Mouse (Mus musculus) urinary bladder, adult 2 months (tissue): ENCODE measurements around the gene Hoxd8. TPM values are rescaled to one million over a fixed set of nuclear protein-coding genes. Genes with fewer than 3 reads are reported as not detected.

Experiments
- DNase-seq: peaks from one replicate; pipeline ENCODE4 v3.0.0; 2022; ENCODE audit warnings: low spot score
- polyA plus RNA-seq: library from polyadenylated mRNA; depleted of rRNA; stranded (reverse); fragments of >200 nt; gene quantifications from 2 replicates; pipeline ENCODE4 v1.2.3, GENCODE M21; 2012

The Hoxd8 gene
- polyA plus RNA-seq, 1 experiment = 19.5 TPM

GRCm38 (mm10) chr2:74698201-74699052 is 6.0 kb upstream of the Hoxd8 start:
- peak; percentile 61 for DNase-seq

- DNase-seq = no peak
These were observed 5.4 kb upstream of the Hoxd8 start for GRCm38 (mm10) chr2:74699053-74699430.

- no peak for DNase-seq
These were observed 4.5 kb upstream of the Hoxd8 start for GRCm38 (mm10) chr2:74699664-74700545.

- no peak for DNase-seq
These were observed 3.8 kb upstream of the Hoxd8 start for GRCm38 (mm10) chr2:74700546-74701112.

GRCm38 (mm10) chr2:74701949-74702819 is 2.2 kb upstream of the Hoxd8 start:
- no peak for DNase-seq

GRCm38 (mm10) chr2:74702820-74703219 is 1.6 kb upstream of the Hoxd8 start:
- DNase-seq = no peak

GRCm38 (mm10) chr2:74703317-74703716 is 1.1 kb upstream of the Hoxd8 start:
- no peak for DNase-seq

- DNase-seq = no peak
These were observed 559 bp upstream of the Hoxd8 start for GRCm38 (mm10) chr2:74703720-74704392.

- no peak for DNase-seq
These were observed 618 bp downstream of the Hoxd8 start for GRCm38 (mm10) chr2:74704999-74705466.

- no peak for DNase-seq
These were observed 1.2 kb downstream of the Hoxd8 start for GRCm38 (mm10) chr2:74705467-74706089.

- DNase-seq = no peak
These were observed 2.1 kb downstream of the Hoxd8 start for GRCm38 (mm10) chr2:74706393-74706960.

- DNase-seq = no peak
These were observed 3.2 kb downstream of the Hoxd8 start for GRCm38 (mm10) chr2:74707599-74707998.

- no peak for DNase-seq
These were observed 4.3 kb downstream of the Hoxd8 start for GRCm38 (mm10) chr2:74708676-74709075.

GRCm38 (mm10) chr2:74709465-74710419 is 5.3 kb downstream of the Hoxd8 start:
- DNase-seq = no peak

GRCm38 (mm10) chr2:74710929-74711543 is 6.6 kb downstream of the Hoxd8 start:
- no peak for DNase-seq

GRCm38 (mm10) chr2:74711721-74712621 is 7.6 kb downstream of the Hoxd8 start, which contains the start of the genes Hoxd3 and Hoxd4:
Gene Hoxd3 (plus strand): TSS chr2:74711927.
Gene Hoxd4 (plus strand): TSS chr2:74711929.
- peak; percentile 74 for DNase-seq
